Mouse (Mus musculus) testis, postnatal 14 days (tissue): ENCODE measurements at regions not wholly inside any gene's neighbourhood (a gene's known extent, or its start where the extent isn't known, plus 50 kb on each side); places are given as distances from the start of the nearest gene placed in this dataset.
"Not testable (repeated sequence)": the region's sequence is repeated elsewhere in the genome, so short reads cannot be mapped to it uniquely, and the experiment has no call there.

ENCODE experiments used
- DNase-seq: peaks from one replicate; pipeline ENCODE4 v3.0.0; 2021; ENCODE audit warnings: low spot score

- not testable (repeated sequence) for DNase-seq
Measured at GRCm38 (mm10) chrX:19341231-19342007, 139.7 kb downstream of the Tex13c3 start.

GRCm38 (mm10) chrX:19313286-19313685 is 167.8 kb downstream of the Tex13c3 start:
- DNase-seq: no peak

GRCm38 (mm10) chrX:19311809-19312559 is 169.1 kb downstream of the Tex13c3 start:
- DNase-seq: no peak

GRCm38 (mm10) chrX:19311377-19311776 is 169.7 kb downstream of the Tex13c3 start:
- no peak for DNase-seq

- DNase-seq: no peak
Measured at GRCm38 (mm10) chrX:19288171-19288570, 192.9 kb downstream of the Tex13c3 start.

GRCm38 (mm10) chrX:19286431-19286830 is 194.7 kb downstream of the Tex13c3 start:
- no peak for DNase-seq

- DNase-seq: no peak
Measured at GRCm38 (mm10) chrX:19285773-19286172, 195.3 kb downstream of the Tex13c3 start.

- DNase-seq: no peak
Measured at GRCm38 (mm10) chrX:19283078-19283477, 198.0 kb downstream of the Tex13c3 start.

- no peak for DNase-seq
Measured at GRCm38 (mm10) chrX:19264237-19264636, 216.9 kb downstream of the Tex13c3 start.

GRCm38 (mm10) chrX:19246777-19247619 is 234.1 kb downstream of the Tex13c3 start:
- no peak for DNase-seq

GRCm38 (mm10) chrX:19237738-19238261 is 243.3 kb downstream of the Tex13c3 start:
- peak; percentile 4 for DNase-seq

GRCm38 (mm10) chrX:19237048-19237737 is 243.9 kb downstream of the Tex13c3 start:
- DNase-seq: no peak

- no peak for DNase-seq
Measured at GRCm38 (mm10) chrX:19235449-19235848, 245.7 kb downstream of the Tex13c3 start.

GRCm38 (mm10) chrX:19231823-19232222 is 249.3 kb downstream of the Tex13c3 start:
- no peak for DNase-seq

GRCm38 (mm10) chrX:19223336-19223735 is 257.8 kb downstream of the Tex13c3 start:
- no peak for DNase-seq

- DNase-seq: no peak
Measured at GRCm38 (mm10) chrX:19220785-19221496, 260.2 kb downstream of the Tex13c3 start.

- no peak for DNase-seq
Measured at GRCm38 (mm10) chrX:19219727-19220126, 261.4 kb downstream of the Tex13c3 start.

- DNase-seq: no peak
Measured at GRCm38 (mm10) chrX:19219301-19219700, 261.8 kb downstream of the Tex13c3 start.

GRCm38 (mm10) chrX:19206420-19206819 is 274.7 kb downstream of the Tex13c3 start:
- DNase-seq: no peak

- no peak for DNase-seq
Measured at GRCm38 (mm10) chrX:19202542-19202941, 278.6 kb downstream of the Tex13c3 start.

- DNase-seq: no peak
Measured at GRCm38 (mm10) chrX:19201383-19201782, 279.7 kb downstream of the Tex13c3 start.
